Mouse (Mus musculus) embryonic facial prominence, embryonic 12.5 days (tissue): ENCODE data around the gene Il1r1. TPM values are rescaled to one million over a fixed set of nuclear protein-coding genes. Genes with fewer than 3 reads are reported as not detected.
"Not testable (repeated sequence)": the region's sequence is repeated elsewhere in the genome, so short reads cannot be mapped to it uniquely, and the experiment has no call there.

ENCODE experiments used
- ATAC-seq: fragments of 200-750 bp; cut with Nextera tagmentation; 2 replicates; pipeline ENCODE4 v1.8.0; 2017; ENCODE audit not compliant: insufficient number of reproducible peaks, insufficient read depth, low FRiP score, low TSS enrichment
- H3K27ac ChIP-seq: fragments of 300-500 bp; sonication (generic); 2 replicates; pipeline ENCODE4 v1.5.1; 2016; ENCODE audit warnings: mild to moderate bottlenecking
- H3K27me3 ChIP-seq: fragments of 300-500 bp; sonication (generic); 2 replicates; pipeline ENCODE4 v1.6.1; 2016; ENCODE audit warnings: mild to moderate bottlenecking, moderate library complexity
- H3K36me3 ChIP-seq: fragments of 300-500 bp; sonication (generic); 2 replicates; pipeline ENCODE4 v1.6.1; 2016; ENCODE audit warnings: mild to moderate bottlenecking
- H3K4me1 ChIP-seq: fragments of 300-500 bp; sonication (generic); 2 replicates; pipeline ENCODE4 v1.6.1; 2016
- H3K4me2 ChIP-seq: fragments of 300-500 bp; sonication (generic); replicated peaks from 2 replicates; pipeline ENCODE4 v1.6.1; 2016; ENCODE audit warnings: mild to moderate bottlenecking, moderate library complexity
- H3K4me3 ChIP-seq: fragments of 300-500 bp; sonication (generic); 2 replicates; pipeline ENCODE4 v1.5.1; 2016; ENCODE audit warnings: mild to moderate bottlenecking
- H3K9ac ChIP-seq: fragments of 300-500 bp; sonication (generic); 2 replicates; pipeline ENCODE4 v1.6.1; 2016; ENCODE audit warnings: mild to moderate bottlenecking, moderate library complexity
- H3K9me3 ChIP-seq: fragments of 300-500 bp; sonication (generic); 2 replicates; pipeline ENCODE4 v1.6.1; 2016; ENCODE audit warnings: mild to moderate bottlenecking, moderate library complexity
- WGBS: fragments of 180-500 bp; shearing (Covaris S2); methylation state at CpG from one replicate; pipeline ENCODE4 v1.1.7; 2016; 5-methylcytosine and 5-hydroxymethylcytosine counted together
- polyA plus RNA-seq: library from polyadenylated mRNA; unstranded; fragments of >200 nt; fragmentation: Nextera tagmentation; extraction: Ambion mirVana; gene quantifications from 2 replicates; pipeline ENCODE4 v1.2.1, GENCODE M21; 2016

The Il1r1 gene
- polyA plus RNA-seq, 1 experiment from 2014 or later = 4.2 TPM

- Histone ChIP-seq H3K9me3 (no peaks in the 10 kb centered on the region), H3K4me1 (no peaks in the 10 kb centered on the region)
- WGBS = 90% methylated on average over 7 of the region's 7 CpGs
These were observed 69.0 kb downstream of the Il1r1 start for GRCm38 (mm10) chr1:40293891-40294290.

DNA sequence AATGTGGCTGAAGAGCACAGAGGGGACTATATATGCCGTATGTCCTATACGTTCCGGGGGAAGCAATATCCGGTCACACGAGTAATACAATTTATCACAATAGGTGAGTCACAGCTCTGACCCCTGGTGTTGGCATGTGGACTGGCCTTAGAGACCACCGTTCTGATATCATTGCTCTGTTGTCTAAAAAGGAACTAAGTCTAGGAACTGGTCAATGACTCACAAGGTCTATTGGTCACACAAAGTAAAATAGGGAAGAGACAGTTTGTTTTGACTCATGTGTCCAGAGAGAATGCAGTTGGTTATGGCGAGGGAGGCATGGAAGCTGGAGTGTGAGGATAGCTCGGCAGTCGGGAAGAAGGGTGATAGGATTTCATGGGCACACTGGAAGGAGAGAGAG, 69.9 kb downstream of the Il1r1 start:
- Histone ChIP-seq H3K4me1 (no peaks in the 10 kb centered on the region), H3K36me3 (no peaks in the 10 kb centered on the region), H3K4me3 (no peak overlapping the region), H3K9me3 (no peaks in the 10 kb centered on the region), H3K9ac (no peak overlapping the region), H3K27me3 (no peaks in the 10 kb centered on the region), H3K4me2 (no peak overlapping the region), H3K27ac (no peak overlapping the region)
- WGBS = 87% methylated on average over 9 of the region's 9 CpGs
- ATAC-seq = no peak

More at GRCm38 (mm10) chr1:40293891-40294290, 69.0 kb downstream of the Il1r1 start:
- no peaks in the 10 kb centered on the region for H3K27me3 ChIP-seq
- H3K9ac ChIP-seq = no peak overlapping the region
- H3K4me2 ChIP-seq = no peak overlapping the region
- H3K4me3 ChIP-seq = no peak overlapping the region
- no peaks in the 10 kb centered on the region for H3K36me3 ChIP-seq
- H3K27ac ChIP-seq = no peak overlapping the region
- ATAC-seq = no peak

DNA sequence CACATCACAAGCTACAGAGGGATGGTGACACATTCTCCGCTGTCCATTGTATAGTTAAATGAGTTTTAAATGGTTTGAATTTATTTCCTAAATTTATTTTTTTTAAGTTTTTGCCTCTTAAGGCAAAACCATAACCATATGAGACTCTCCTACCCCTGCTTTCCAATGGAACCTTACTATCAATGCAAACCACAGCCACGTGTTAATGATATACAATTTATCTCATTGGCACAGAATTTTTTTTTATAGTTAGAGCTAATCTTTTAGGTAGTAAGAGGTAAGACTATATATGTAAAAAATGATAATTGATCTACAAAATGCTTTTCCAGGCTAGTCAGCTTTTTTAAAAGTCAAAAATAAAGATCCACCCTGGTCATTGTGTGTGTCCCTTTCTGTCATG, 73.2 kb downstream of the Il1r1 start:
- H3K9me3 ChIP-seq = no peaks in the 10 kb centered on the region
- no peaks in the 10 kb centered on the region for H3K4me1 ChIP-seq
- no peak overlapping the region for H3K4me3 ChIP-seq
- no peak overlapping the region for H3K4me2 ChIP-seq
- 81% methylated on average over 2 of the region's 2 CpGs for WGBS
- no peaks in the 10 kb centered on the region for H3K36me3 ChIP-seq
- ATAC-seq = no peak
- no peak overlapping the region for H3K27ac ChIP-seq
- no peak overlapping the region for H3K9ac ChIP-seq
- H3K27me3 ChIP-seq = no peaks in the 10 kb centered on the region

DNA sequence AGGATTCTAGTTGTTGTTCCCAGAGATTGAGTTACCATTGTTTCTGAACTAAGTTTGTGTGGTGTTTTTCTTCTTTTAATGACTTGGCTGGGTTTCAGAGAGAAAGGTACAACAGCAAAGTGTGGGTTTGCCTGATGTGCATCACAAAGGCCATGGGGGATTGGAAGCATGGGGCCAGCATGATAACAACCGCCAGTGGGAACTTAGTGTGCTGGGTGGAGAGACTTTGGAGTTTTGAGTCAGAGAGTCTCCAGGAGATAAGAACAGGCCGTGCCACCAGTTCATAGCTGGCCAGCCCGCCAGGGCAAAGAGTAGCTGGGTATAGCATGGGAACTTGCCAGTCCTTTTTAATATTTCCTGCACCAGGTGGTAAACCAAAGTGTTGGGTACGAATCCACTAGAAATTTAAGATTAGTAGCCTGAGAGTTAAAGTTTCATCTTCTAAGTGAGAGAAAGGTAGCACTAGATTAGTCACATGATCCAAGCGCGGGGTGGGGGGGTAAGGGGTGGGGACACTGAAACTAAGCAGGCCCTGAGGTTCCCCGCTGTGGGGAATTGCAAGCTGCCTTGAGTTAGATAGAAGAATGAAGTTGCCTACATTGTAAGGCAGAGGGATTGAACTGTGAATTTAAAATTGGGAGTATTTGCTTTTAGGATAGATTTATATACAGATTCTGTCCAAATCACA, 78.4 kb downstream of the Il1r1 start:
- Histone ChIP-seq H3K4me1 (no peaks in the 10 kb centered on the region), H3K4me2 (no peak overlapping the region), H3K36me3 (no peaks in the 10 kb centered on the region), H3K27me3 (no peaks in the 10 kb centered on the region), H3K4me3 (no peak overlapping the region), H3K9ac (no peak overlapping the region), H3K9me3 (no peaks in the 10 kb centered on the region), H3K27ac (no peak overlapping the region)
- WGBS = 64% methylated on average over 7 of the region's 7 CpGs
- no peak for ATAC-seq

DNA sequence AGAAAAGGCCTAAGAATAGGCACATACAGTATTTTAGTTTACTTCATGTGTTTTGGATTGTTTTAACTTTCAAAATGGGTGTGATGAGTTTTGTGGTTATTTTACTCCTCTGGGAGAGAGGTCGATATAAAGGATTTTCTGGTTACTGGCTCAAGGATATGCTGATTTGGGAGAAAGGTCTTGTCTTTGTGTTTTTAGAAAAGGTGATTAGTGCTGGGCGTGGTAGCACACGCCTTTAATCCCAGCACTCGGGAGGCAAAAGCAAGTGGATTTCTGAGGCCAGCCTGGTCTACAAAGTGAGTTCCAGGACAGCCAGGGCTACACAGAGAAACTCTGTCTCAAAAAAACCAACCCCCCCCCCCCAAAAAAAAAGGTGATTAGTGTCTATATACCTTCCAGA, 79.4 kb downstream of the Il1r1 start:
- not testable (repeated sequence) for H3K9me3 ChIP-seq

GRCm38 (mm10) chr1:40306111-40306510, 81.2 kb downstream of the Il1r1 start:
- 70% methylated on average over 2 of the region's 2 CpGs for WGBS
- Histone ChIP-seq H3K27ac (no peak overlapping the region), H3K4me2 (no peak overlapping the region), H3K4me1 (no peaks in the 10 kb centered on the region), H3K4me3 (no peak overlapping the region), H3K36me3 (no peaks in the 10 kb centered on the region), H3K9ac (no peak overlapping the region), H3K9me3 (no peaks in the 10 kb centered on the region), H3K27me3 (no peaks in the 10 kb centered on the region)
- ATAC-seq = no peak

More for the DNA sequence above, 79.4 kb downstream of the Il1r1 start:
- H3K4me1 ChIP-seq, H3K27me3 ChIP-seq, H3K4me3 ChIP-seq, ATAC-seq, H3K36me3 ChIP-seq, H3K4me2 ChIP-seq, H3K27ac ChIP-seq, H3K9ac ChIP-seq: not testable (repeated sequence)
- WGBS = 68% methylated on average over 4 of the region's 4 CpGs

DNA sequence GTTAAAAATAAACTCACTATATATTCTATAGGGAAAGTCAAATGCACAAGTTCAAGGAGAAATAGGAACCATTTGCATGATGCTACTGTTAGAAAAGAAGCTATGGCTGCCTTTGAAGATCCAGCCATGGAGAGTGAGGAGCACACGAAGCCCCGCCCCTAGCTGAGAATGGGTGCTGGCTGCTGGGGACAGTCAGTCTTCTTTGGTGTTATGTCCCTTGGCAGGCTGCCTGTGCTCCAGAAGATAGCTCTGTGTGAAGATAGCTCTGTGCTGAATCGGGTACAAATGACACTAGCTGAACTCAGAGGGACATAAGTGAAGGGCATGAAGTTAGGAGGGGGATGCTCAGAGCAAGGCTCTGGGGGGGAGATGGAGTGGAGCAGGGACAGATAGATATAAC, 86.2 kb downstream of the Il1r1 start:
- H3K4me1 ChIP-seq = peaks cover 5% of the 10 kb centered on the region; the same call in 1 of the 2 replicates
- no peak overlapping the region for H3K4me3 ChIP-seq
- H3K9me3 ChIP-seq = no peaks in the 10 kb centered on the region
- ATAC-seq = no peak
- no peaks in the 10 kb centered on the region for H3K36me3 ChIP-seq
- H3K9ac ChIP-seq = no peak overlapping the region
- 90% methylated on average over 3 of the region's 3 CpGs for WGBS
- H3K4me2 ChIP-seq = no peak overlapping the region
- no peaks in the 10 kb centered on the region for H3K27me3 ChIP-seq
- H3K27ac ChIP-seq = no peak overlapping the region

- no peak overlapping the region for H3K4me3 ChIP-seq
- H3K4me1 ChIP-seq = peaks cover 5% of the 10 kb centered on the region; the same call in 1 of the 2 replicates
- H3K9me3 ChIP-seq = no peaks in the 10 kb centered on the region
- ATAC-seq = no peak
- H3K27me3 ChIP-seq = no peaks in the 10 kb centered on the region
- no peak overlapping the region for H3K27ac ChIP-seq
- H3K4me2 ChIP-seq = no peak overlapping the region
- 85% methylated on average over 2 of the region's 2 CpGs for whole genome bisulfite sequencing
- H3K9ac ChIP-seq = no peak overlapping the region
- no peaks in the 10 kb centered on the region for H3K36me3 ChIP-seq
These were observed 86.7 kb downstream of the Il1r1 start for GRCm38 (mm10) chr1:40311625-40312024.

GRCm38 (mm10) chr1:40314016-40314415, 89.1 kb downstream of the Il1r1 start:
- H3K4me2 ChIP-seq = no peak overlapping the region
- H3K27me3 ChIP-seq = no peaks in the 10 kb centered on the region
- WGBS = 77% methylated on average over 12 of the region's 12 CpGs
- H3K27ac ChIP-seq = no peak overlapping the region
- no peak overlapping the region for H3K9ac ChIP-seq
- H3K4me3 ChIP-seq = no peak overlapping the region
- H3K4me1 ChIP-seq = peaks cover 5% of the 10 kb centered on the region; the same call in 1 of the 2 replicates
- no peak for ATAC-seq
- no peaks in the 10 kb centered on the region for H3K36me3 ChIP-seq
- no peaks in the 10 kb centered on the region for H3K9me3 ChIP-seq

- Histone ChIP-seq H3K9ac (no peak overlapping the region), H3K4me3 (no peak overlapping the region), H3K4me1 (peaks cover 5% of the 10 kb centered on the region; the same call in 1 of the 2 replicates), H3K27ac (no peak overlapping the region), H3K36me3 (no peaks in the 10 kb centered on the region), H3K4me2 (no peak overlapping the region), H3K27me3 (no peaks in the 10 kb centered on the region), H3K9me3 (no peaks in the 10 kb centered on the region)
- 83% methylated on average over 8 of the region's 8 CpGs for WGBS
- ATAC-seq = no peak
These were observed 92.8 kb downstream of the Il1r1 start for GRCm38 (mm10) chr1:40317657-40318056.

DNA sequence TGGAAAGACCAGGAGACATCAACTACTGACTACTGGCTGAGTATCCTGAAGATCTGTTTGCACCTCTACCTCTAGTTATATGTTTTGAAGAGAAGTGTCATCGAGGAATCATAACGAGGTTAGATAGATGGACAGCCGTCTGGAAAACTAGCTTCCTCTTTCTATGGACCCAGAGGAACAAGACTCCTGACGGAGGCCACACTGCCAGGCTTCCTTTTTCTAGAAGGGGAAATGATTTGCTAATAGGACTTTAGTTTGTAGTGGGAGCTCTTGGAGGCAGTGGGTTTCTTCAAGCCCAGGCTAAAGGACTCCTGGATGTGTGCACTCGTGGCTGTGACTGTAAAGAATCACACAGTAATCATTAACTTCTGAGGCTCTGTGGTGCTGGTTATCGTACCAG, 96.9 kb downstream of the Il1r1 start:
- no peak for ATAC-seq
- Histone ChIP-seq H3K4me3 (no peak overlapping the region), H3K9me3 (no peaks in the 10 kb centered on the region), H3K36me3 (no peaks in the 10 kb centered on the region), H3K27ac (no peak overlapping the region), H3K27me3 (peaks cover 16% of the 10 kb centered on the region), H3K4me2 (no peak overlapping the region), H3K4me1 (peaks cover 19% of the 10 kb centered on the region; the same call in 1 of the 2 replicates), H3K9ac (no peak overlapping the region)
- WGBS = 77% methylated on average over 6 of the region's 6 CpGs

DNA sequence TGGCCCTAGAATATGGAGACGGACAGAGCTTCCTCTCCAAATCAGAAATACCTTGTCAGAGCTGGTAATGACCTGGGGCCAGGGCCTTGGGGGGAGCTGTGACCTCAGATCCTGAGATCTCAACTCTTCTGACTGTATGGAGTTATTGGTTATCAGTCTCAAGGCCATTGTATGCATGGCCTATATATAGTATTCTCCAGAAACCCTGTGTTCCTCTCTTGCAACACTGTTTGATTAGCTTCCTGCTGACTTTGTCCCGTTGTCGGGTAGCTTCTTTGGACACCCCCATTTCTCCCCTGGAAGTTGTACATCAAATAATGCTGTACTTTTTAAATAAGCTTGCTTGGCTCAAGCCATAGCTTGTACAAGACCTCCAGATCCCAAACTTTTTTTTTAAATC, 97.7 kb downstream of the Il1r1 start:
- H3K4me1 ChIP-seq = peaks cover 19% of the 10 kb centered on the region; the same call in 1 of the 2 replicates
- H3K4me2 ChIP-seq = no peak overlapping the region
- H3K27me3 ChIP-seq = peaks cover 19% of the 10 kb centered on the region
- no peaks in the 10 kb centered on the region for H3K9me3 ChIP-seq
- no peak overlapping the region for H3K9ac ChIP-seq
- no peaks in the 10 kb centered on the region for H3K36me3 ChIP-seq
- no peak for ATAC-seq
- H3K4me3 ChIP-seq = no peak overlapping the region
- WGBS = 87% methylated on average over 3 of the region's 3 CpGs
- no peak overlapping the region for H3K27ac ChIP-seq
